Mouse (Mus musculus): ENCODE measurements at regions not wholly inside any gene's neighbourhood (a gene's known extent, or its start where the extent isn't known, plus 50 kb on each side); places are given as distances from the start of the nearest gene placed in this dataset.
"Not testable (repeated sequence)": the region's sequence is repeated elsewhere in the genome, so short reads cannot be mapped to it uniquely, and the experiment has no call there.

DNA sequence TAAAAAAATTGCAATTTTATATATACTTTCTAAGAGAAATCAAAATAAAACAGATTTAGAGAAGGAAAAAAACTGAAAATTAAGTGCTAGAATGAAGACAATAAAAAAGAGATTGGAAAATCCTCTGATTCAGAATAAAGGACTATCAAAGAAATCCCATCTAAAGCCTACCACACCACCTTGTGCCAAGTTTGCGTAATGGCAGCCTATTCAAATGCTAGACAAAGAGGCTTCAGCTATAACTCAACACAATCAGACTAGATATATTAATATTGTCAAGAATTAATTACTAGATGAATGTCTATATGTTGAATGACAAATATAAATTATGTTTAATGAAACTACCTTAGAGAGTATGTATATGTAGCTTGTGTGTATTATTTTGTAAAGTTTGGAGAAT lies 221.9 kb upstream of the Ascc3 start:
- peak in 1 of 2 experiments; percentile 5 for DNase-seq (ENCODE audit: low spot score in 2 of 2)
- intact Hi-C loops (cut with DNase I), result no loop called here

GRCm38 (mm10) chr10:50392617-50393016 lies 199.9 kb upstream of the Ascc3 start:
- DNase-seq (ENCODE audit: low spot score in 2 of 2); intact Hi-C loops (cut with DNase I): not testable (repeated sequence)
